Mouse (Mus musculus) kidney, embryonic 14.5 days (tissue): ENCODE measurements around the gene Diexf. TPM values are rescaled to one million over a fixed set of nuclear protein-coding genes. Genes with fewer than 3 reads are reported as not detected.
A peak's percentile ranks its signal among the peaks of the same experiment; 100 is the strongest.

ENCODE experiments used
- ATAC-seq: fragments of 200-750 bp; cut with Nextera tagmentation; 2 replicates; pipeline ENCODE4 v1.8.0; 2017; ENCODE audit warnings: moderate number of reproducible peaks, mild to moderate bottlenecking, moderate TSS enrichment, moderate library complexity; ENCODE audit not compliant: low FRiP score, low TSS enrichment
- H3K27ac ChIP-seq: fragments of 300-500 bp; sonication (generic); 2 replicates; pipeline ENCODE4 v1.5.1; 2014; ENCODE audit warnings: low read depth, mild to moderate bottlenecking, low read length, moderate library complexity, mixed read lengths
- H3K27me3 ChIP-seq: fragments of 300-500 bp; sonication (generic); 2 replicates; pipeline ENCODE4 v1.6.1; 2014; ENCODE audit warnings: mild to moderate bottlenecking, low read length; ENCODE audit not compliant: control insufficient read depth, insufficient read depth
- H3K36me3 ChIP-seq: fragments of 300-500 bp; sonication (generic); 2 replicates; pipeline ENCODE4 v1.6.1; 2014; ENCODE audit warnings: low read length, mixed read lengths; ENCODE audit not compliant: control insufficient read depth, insufficient read depth
- H3K4me1 ChIP-seq: fragments of 300-500 bp; sonication (generic); 2 replicates; pipeline ENCODE4 v1.6.1; 2014; ENCODE audit warnings: low read length, mixed read lengths; ENCODE audit not compliant: control insufficient read depth, insufficient read depth
- H3K4me2 ChIP-seq: fragments of 300-500 bp; sonication (generic); replicated peaks from 2 replicates; pipeline ENCODE4 v1.6.1; 2014; ENCODE audit warnings: low read depth, mild to moderate bottlenecking, low read length
- H3K4me3 ChIP-seq: fragments of 300-500 bp; sonication (generic); 2 replicates; pipeline ENCODE4 v1.5.1; 2014; ENCODE audit warnings: mild to moderate bottlenecking, low read length
- H3K9ac ChIP-seq: fragments of 300-500 bp; sonication (generic); 2 replicates; pipeline ENCODE4 v1.6.1; 2014; ENCODE audit warnings: low read depth, mild to moderate bottlenecking, low read length, moderate library complexity
- H3K9me3 ChIP-seq: fragments of 300-500 bp; sonication (generic); 2 replicates; pipeline ENCODE4 v1.6.1; 2016; ENCODE audit warnings: low read length; ENCODE audit not compliant: control insufficient read depth
- WGBS: fragments of 180-500 bp; shearing (Covaris S2); extraction: QIAGEN DNeasy Blood & Tissue Kit; methylation state at CpG from one replicate; pipeline ENCODE4 v1.1.7; 2014; 5-methylcytosine and 5-hydroxymethylcytosine counted together
- polyA plus RNA-seq: library from polyadenylated mRNA; unstranded; fragments of >200 nt; fragmentation: Nextera tagmentation; extraction: Ambion mirVana; gene quantifications from 2 replicates; pipeline ENCODE4 v1.2.1, GENCODE M21; 2014

Diexf gene
- polyA plus RNA-seq, 1 experiment from 2014 or later: 11.0 TPM

DNA sequence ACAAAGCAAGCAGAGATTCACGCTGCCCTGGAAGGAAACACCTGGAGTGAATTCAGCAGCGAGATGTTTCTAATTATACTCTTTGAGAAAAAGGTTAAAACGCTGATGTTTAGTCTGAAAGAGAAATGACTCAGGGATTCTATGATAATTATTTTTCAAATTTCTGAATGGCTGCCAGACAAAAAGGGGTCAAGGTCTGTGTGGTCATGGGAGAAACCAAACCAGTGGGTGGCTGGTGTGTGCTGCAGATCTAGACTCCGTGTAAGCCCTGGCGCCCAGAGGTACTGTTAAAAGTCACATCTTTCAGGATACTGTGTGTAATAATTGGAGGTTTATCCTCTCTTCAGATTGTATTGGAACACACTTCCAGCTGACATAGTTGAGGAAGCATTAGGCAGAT, 75.7 kb downstream of the Diexf start:
- no peaks in the 10 kb centered on the region for H3K4me1 ChIP-seq
- H3K36me3 ChIP-seq: no peaks in the 10 kb centered on the region
- H3K9ac ChIP-seq: no peak overlapping the region
- no peak overlapping the region for H3K4me3 ChIP-seq
- WGBS: 80% methylated on average over 5 of the region's 5 CpGs
- H3K27me3 ChIP-seq: no peaks in the 10 kb centered on the region
- H3K9me3 ChIP-seq: no peaks in the 10 kb centered on the region
- no peak overlapping the region for H3K27ac ChIP-seq
- no peak overlapping the region for H3K4me2 ChIP-seq
- ATAC-seq: no peak

DNA sequence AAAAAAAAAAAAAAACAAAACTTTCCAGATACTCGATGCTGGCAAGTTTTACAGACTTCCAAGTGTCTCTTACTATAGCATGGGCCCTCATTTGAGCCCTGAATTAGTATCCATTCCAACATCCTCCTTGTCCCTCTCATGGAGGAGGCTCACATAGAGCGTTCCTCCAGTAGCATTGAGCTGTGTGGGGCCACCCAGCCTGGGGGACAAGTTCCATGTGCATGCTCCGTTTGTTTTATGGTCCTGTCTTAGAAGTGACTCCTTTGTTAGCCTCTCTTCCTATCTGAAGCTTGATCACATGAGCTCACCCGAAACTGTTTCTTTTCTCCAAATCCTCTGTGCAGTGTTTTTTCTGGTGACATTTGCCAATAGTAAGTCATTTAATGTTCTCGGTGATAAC, 77.0 kb downstream of the Diexf start:
- 25% methylated on average over 5 of the region's 5 CpGs for WGBS
- H3K9ac ChIP-seq: no peak overlapping the region

DNA sequence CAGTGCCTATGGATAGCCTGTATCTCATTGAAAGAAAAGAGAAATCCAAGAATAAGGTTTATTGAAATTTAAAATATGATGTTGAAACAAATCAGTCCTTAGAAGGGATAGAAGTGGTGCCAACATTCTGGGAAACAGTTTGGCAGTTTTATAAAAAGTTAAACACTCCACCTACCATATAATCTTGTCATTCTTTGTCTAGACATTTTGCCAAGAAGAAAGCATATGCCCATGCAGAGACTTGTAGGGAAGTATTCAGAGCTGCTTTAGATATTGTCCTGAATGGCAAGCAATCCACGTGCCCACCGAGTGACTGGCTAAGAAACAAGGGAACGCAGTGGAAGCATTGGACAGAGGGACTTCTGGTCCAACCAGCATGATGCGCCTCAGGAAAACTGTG, 82.5 kb downstream of the Diexf start:
- Histone ChIP-seq H3K4me2 (no peak overlapping the region), H3K27me3 (no peaks in the 10 kb centered on the region), H3K9ac (no peak overlapping the region), H3K4me3 (no peak overlapping the region), H3K27ac (no peak overlapping the region), H3K4me1 (no peaks in the 10 kb centered on the region), H3K9me3 (no peaks in the 10 kb centered on the region), H3K36me3 (no peaks in the 10 kb centered on the region)
- WGBS: 87% methylated on average over 4 of the region's 4 CpGs
- ATAC-seq: no peak

More for the DNA sequence above, 77.0 kb downstream of the Diexf start:
- no peak overlapping the region for H3K4me3 ChIP-seq
- H3K9me3 ChIP-seq: no peaks in the 10 kb centered on the region
- no peaks in the 10 kb centered on the region for H3K4me1 ChIP-seq
- ATAC-seq: peak; percentile 39; the same call in 1 of the 2 replicates
- no peak overlapping the region for H3K27ac ChIP-seq
- H3K4me2 ChIP-seq: no peak overlapping the region
- H3K27me3 ChIP-seq: no peaks in the 10 kb centered on the region
- H3K36me3 ChIP-seq: no peaks in the 10 kb centered on the region

DNA sequence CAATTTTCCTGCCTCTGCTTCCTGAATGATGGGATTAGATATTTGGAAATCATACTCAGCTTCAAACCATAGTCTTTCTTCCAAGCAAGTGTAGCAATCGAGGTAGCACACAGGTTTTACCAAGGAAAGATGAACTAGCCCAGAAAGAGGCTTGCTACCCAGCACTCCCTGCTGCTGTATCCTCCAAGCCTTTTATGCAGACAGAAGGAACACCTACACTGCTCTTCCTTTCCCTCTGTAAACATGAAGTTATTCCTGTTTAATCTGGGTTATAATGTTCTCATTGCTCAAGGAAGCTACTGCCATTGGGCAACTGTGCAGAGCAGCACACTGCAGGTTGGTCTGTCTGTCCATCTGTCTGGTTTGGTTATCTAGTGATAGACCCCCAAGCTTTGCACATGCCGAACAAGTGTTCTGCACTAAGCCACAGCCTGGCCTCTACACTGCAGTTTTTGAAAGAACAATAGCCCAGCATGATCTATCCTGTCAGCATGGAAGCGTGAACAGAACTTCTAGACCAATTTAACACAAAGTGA, 87.2 kb downstream of the Diexf start:
- no peaks in the 10 kb centered on the region for H3K36me3 ChIP-seq
- H3K4me2 ChIP-seq: no peak overlapping the region
- no peaks in the 10 kb centered on the region for H3K27me3 ChIP-seq
- no peak overlapping the region for H3K4me3 ChIP-seq
- WGBS: 82% methylated on average over 3 of the region's 3 CpGs
- no peak for ATAC-seq
- no peaks in the 10 kb centered on the region for H3K4me1 ChIP-seq
- no peak overlapping the region for H3K27ac ChIP-seq
- no peaks in the 10 kb centered on the region for H3K9me3 ChIP-seq
- H3K9ac ChIP-seq: no peak overlapping the region

Other genes with a start within 250 kb of the Diexf start
- 2.6 and 3.2 TPM in 2 replicates for gene Syt14, start 94.5 kb downstream of the Diexf start, polyA plus RNA-seq
- 7.4 and 16.1 TPM in 2 replicates for gene Irf6, start 22.8 kb upstream of the Diexf start, polyA plus RNA-seq
- gene A130010J15Rik, start 37.8 kb upstream of the Diexf start, polyA plus RNA-seq: 13.1 and 16.0 TPM in 2 replicates
- gene Traf3ip3, start 71.4 kb upstream of the Diexf start, polyA plus RNA-seq: 0.50 and 1.6 TPM in 2 replicates
- gene Lamb3, start 77.4 kb upstream of the Diexf start, polyA plus RNA-seq: 0.29 and 0.49 TPM in 2 replicates
- 0.46 and 1.6 TPM in 2 replicates for gene Hsd11b1, start 133.8 kb upstream of the Diexf start, polyA plus RNA-seq
- gene G0s2, start 142.9 kb upstream of the Diexf start, polyA plus RNA-seq: 17.9 and 26.5 TPM in 2 replicates
- gene Camk1g, start 240.0 kb upstream of the Diexf start, polyA plus RNA-seq: 10.2 and 13.4 TPM in 2 replicates